Mouse (Mus musculus) activated CD4-positive, CD25-positive, alpha-beta regulatory T cell, adult 9 weeks (primary cell): ENCODE measurements around the gene Serp1. TPM values are rescaled to one million over a fixed set of nuclear protein-coding genes. Genes with fewer than 3 reads are reported as not detected.

Experiments
- polyA plus RNA-seq: library from polyadenylated mRNA; unstranded; fragments of 100-300 nt; shearing (Covaris generic); gene quantifications from one replicate; pipeline ENCODE4 v1.2.1, GENCODE M21; 2017

Serp1 gene
- 88.7 TPM for polyA plus RNA-seq

DNA sequence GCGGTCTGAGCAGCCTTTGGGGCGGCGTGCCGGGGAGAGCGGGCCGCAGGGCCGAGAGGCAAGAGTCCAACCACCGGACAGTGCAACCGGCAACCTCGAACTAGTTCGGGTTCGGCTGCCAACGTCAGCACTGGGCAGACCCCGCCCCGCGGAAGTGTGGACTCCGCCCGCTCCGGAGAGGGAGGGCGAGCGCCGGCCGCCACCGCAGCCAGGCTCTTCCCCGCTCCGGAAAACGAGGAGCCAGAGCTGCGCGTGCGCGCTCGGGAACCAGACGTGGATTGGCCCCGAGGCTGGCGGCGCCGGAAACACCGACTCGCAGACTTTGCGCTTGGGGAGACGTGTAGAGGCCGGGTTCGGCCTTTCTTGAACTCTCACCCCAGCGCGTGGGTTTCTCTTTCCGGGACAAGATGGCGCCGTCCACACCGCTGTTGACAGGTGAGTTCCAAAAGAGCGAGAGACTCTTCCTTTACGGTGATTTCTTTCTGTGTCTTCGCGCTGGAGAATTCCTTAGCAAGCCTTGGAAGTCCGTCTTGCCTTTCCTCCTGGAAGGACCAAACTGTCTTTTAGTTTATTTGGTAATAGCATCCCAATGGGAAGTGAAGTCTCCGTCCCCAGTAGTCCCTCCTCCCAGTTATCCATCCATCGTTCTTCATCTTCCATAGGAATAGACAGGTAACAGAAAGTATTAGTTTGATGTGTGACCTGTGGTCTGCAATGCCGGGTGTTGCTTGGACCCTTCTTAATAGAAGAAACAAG is at the start of gene Serp1, which contains the start of gene Eif2a:
Gene Serp1, minus strand, starts transcription at position 241 of the 756 bp plus-strand sequence.
Gene Eif2a, plus strand, starts transcription at position 170 of the 756 bp plus-strand sequence.

Other genes starting within 250 kb of the Serp1 start
- 2.9 TPM for gene Tsc22d2, start 111.2 kb downstream of the Serp1 start, polyA plus RNA-seq
- gene Eif2a, start 71 bp downstream of the Serp1 start, polyA plus RNA-seq, result 35.7 TPM
- gene Selenot, start 50.7 kb upstream of the Serp1 start, polyA plus RNA-seq, result 33.3 TPM
- gene Erich6, start 111.3 kb upstream of the Serp1 start, polyA plus RNA-seq, result not detected
- gene Siah2, start 166.5 kb upstream of the Serp1 start, polyA plus RNA-seq, result 0.76 TPM